Mouse (Mus musculus) layer of hippocampus, adult 9-11 months (tissue): ENCODE measurements around the gene Slc12a1.

ENCODE experiments used
- DNase-seq: peaks from one replicate; pipeline ENCODE4 v3.0.0; 2022

Gene Slc12a1

DNA sequence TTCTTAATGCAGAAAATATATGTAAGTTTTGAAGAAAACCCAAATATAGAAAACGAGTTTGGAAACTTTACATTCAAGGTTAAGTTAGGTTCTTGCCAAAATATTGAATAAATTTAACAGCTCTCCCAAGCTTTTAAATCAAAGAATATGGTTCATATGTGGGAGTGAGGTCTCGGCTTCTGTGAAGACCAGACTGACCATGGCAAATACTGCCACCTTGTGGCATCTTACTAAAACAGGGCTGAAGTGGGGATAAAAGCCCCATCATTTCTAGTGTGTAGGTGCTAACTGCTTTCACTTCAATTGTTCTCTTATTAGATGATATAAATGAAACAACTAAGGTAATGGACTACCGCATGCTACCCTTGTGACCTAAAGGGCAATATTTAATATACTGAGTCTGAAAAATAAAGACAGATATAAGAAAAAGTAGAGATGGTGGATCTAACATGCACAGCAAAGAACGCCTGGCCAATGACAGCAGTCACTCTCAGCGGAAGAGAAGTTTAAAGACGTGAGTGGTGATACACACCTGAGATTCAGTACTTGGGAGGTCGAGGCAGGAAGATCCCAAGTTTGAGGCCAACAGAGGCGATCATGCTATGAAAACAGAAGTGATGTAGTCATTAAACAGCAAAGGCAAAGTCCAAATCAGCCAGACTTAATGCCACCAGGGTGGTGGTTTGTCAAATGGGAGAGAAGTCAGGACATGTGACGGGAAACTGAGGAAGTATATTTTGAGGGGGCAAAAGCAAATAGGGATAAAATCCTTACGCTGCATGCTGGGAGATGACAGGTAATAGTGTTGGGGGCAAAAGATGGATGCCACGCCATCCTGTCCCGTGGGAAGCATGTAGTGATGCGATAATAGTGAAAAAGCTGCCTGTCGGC is 107.2 kb downstream of the Slc12a1 start:
- DNase-seq: no peak

DNA sequence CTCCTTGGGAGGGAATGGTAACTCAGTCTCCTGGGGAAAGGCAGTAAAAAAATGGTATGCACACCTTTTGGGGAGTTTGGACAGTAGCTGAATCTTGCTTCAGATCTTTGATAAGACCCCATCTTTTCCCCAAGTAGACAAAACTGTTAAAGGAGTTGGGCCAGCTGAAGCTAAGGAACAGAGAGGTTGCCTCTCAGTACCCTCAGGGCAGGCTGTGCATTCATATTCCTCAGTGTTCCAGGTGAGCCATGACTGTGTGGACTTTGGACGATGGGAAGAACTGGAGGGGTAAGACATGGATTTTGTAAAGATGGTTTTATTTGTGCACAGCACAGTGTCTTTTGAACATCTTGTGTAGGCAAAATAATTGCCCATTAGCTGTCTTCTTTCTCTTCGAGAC is 108.0 kb downstream of the Slc12a1 start:
- DNase-seq: no peak

DNA sequence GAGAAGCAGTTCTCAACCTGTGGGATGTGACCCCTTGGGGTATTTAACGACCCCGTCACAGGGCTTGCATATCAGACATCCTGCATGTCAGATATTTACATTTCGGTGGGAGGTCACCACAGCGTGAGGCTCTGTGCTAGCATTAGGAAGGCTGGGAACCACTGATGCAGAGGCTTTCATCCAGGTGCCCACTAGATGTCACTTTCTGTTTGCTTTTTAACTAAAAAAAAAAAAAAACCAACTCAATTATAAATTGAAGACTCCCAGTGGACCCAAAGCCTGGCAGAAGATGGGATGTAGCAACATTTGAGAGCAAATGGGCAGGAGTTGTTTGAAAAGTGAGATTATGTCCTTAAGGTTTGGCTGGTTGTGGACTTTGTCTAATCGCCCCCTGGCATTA is 110.8 kb downstream of the Slc12a1 start:
- DNase-seq: no peak

DNA sequence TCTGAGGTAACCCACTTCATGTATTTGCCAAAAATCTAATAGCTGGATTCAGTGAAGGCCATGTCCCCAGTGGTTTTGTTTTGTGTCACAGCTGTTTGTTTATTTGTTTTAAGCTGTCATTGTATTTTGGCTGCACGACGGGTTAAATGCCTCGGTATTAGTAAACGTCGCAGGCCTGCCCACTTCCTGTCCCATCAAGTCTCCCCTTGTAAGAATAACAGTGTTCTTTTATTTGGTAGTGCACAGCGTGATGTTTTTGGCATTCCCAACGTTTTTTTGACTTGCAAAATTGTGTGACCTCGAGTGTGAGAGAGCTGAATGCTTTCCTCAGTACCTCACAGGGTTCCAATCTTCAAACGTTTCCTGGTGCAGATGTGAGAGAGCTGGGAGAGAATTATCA is 111.4 kb downstream of the Slc12a1 start:
- no peak for DNase-seq

DNA sequence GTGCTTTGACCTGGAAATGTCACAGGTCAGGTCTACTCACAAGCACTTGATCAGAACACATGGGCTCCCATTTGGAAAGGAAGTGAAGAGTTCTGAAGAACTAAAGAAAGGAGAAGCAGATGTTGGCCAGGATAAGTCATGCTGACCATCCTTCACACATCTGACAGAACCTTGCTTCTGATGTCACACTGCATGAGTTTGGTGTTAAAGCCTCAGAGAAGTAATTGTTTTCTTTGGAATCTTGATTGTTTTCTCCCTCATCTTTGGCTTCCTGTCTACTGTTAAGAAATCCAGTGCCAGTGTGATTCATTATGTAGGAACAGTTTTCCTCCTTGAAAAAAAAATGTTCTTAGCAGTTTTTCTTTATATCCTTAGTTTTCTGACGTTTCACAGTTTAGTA is 116.6 kb downstream of the Slc12a1 start:
- DNase-seq: no peak

DNA sequence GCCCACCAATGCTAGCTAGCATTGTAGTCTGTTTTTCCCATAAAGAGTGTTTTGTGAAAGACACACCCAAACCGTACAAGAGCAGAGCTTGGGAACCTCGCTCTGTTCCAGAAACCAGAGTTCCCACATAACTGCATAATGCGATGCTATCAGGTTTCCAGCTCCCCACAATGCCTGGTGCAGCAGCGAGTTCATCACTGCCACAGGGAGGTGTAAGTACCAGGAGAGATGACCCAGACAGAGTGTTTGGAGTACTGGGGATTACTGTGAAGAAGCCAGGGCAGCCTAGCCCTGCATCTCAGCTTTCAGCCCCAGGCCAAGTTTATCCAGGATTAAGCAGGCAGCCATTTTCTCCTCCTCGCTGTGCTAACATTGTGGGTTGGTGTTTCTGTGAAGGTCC is 123.3 kb downstream of the Slc12a1 start:
- DNase-seq: no peak

DNA sequence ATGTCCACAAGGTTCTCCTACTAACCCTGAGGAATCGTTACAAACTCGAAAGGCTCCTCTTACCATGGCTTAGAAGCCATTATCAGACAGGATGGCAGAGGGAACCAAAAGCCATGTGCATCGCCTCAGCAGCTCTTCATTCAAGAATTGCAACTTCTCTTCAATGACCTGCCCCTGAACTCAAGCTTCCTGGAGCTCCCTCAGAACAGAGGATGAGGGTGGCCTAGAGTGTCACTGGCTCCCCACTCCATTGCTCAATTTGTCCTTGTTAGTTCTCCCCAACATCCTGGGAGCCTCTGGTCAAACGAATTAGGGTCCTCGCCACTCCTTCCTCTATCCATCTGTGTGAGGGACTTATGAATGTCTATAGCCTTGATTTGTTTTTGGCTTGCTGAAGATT is 124.4 kb downstream of the Slc12a1 start:
- no peak for DNase-seq

DNA sequence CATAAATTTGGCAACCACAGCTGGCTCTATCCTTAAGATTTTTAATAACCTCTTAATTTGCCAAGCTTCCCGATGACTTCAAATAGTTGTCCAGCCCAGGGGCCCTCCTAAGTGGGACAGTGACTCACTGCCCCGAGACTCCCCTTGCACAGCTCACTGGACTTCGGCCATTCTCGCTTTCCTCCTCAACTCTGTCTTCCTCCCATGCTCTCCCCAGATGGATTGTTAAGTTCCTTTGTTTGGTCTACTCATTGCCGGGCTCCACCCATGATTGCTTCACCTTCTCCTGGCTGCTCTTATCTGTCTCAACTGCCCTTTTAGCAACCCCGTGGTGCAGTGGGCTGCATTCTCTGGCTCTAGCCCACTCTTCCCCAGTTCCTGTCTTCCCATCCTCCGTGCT is 126.2 kb downstream of the Slc12a1 start:
- DNase-seq: no peak
